Mouse (Mus musculus): ENCODE measurements around the gene Olfr165.
"Not testable (repeated sequence)": the region's sequence is repeated elsewhere in the genome, so short reads cannot be mapped to it uniquely, and the experiment has no call there.

Gene Olfr165

DNA sequence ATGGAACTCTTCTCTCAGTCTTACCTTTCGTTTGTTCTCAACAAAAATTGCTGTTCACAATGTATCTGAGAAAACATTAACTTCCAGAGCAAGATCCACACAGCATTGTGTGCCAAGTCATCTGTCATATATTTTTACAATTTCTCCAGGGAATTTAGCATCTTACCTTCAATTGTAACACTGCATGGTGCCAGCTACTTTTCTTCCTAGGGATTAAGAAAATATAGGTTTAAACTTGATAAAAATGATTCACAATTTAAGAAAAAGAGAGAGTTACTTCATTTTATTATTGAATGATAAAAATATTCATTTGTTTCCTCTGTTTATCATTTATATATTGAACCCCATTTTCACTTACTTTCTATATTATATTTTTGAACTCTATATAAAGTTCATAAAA is at the start of gene Olfr165:
Olfr165 (minus strand) TSS at position 101 of the 400 bp plus-strand sequence.
- DNase-seq, result no peak

DNA sequence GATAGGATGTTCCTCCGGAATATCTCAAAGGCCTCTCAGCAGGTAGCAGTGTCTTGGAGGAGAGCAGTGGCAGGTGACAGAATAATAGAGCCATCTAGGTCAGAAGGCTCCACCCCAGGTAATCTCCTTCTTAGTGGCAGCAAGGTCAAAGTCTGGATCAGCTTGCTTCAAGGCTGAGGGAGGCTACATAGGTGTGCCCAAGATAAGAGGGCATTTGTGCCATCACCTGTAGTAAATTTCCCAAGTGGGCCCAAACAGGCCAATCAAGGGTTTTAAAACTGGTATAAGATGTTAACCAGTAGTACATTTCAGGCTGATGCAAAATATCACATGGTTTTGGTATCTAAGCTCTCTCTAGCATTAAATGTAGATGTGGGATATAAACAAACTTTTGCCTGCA is 41.4 kb upstream of the Olfr165 start:
- no peak for DNase-seq

DNA sequence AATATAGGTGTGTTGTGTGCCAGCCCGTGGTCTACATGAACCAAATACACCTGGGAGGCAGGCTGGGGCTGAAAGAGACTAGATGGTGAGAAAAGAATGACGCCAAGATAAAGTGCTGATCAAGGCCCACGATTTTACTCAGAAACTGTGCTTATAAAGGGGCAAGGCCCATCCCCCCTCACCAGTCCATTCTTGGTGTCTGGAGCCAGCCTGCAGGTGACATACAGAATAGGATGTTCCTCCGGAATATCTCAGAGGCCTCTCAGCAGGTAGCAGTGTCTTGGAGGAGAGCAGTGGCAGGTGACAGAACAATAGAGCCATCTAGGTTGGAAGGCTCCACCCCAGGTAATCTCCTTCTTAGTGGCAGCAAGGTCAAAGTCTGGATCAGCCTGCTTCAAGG is 35.8 kb upstream of the Olfr165 start:
- DNase-seq, result not testable (repeated sequence)

DNA sequence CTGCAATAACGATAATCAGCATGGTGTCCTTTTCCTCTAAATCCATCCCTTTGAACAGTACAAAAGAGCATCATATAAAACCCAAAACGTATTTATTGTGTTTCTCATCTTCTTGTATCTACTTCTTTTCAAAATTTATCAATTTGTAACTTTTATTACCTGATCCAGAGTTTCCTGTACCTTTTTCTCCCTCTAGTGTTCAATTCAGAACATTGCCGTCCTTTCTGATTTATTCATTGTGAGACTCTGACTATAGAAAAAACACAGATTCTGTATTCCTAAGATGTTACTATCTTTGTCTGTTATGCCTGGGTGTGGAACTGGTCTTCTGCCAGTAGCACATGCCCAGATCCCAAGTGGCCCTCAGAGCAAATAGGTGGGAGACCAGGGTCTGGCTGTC is 35.0 kb downstream of the Olfr165 start:
- DNase-seq, result no peak

All from lung, postnatal 14 days (tissue).